Mouse (Mus musculus) kidney, embryonic 14.5 days (tissue): ENCODE results near the gene Gm8122. TPM values are rescaled to one million over a fixed set of nuclear protein-coding genes. Genes with fewer than 3 reads are reported as not detected.
"Not testable (repeated sequence)": the region's sequence is repeated elsewhere in the genome, so short reads cannot be mapped to it uniquely, and the experiment has no call there.

Experiments
- ATAC-seq: fragments of 200-750 bp; cut with Nextera tagmentation; 2 replicates; pipeline ENCODE4 v1.8.0; 2017; ENCODE audit warnings: moderate number of reproducible peaks, mild to moderate bottlenecking, moderate TSS enrichment, moderate library complexity; ENCODE audit not compliant: low FRiP score, low TSS enrichment
- H3K27ac ChIP-seq: fragments of 300-500 bp; sonication (generic); 2 replicates; pipeline ENCODE4 v1.5.1; 2014; ENCODE audit warnings: low read depth, mild to moderate bottlenecking, low read length, moderate library complexity, mixed read lengths
- H3K27me3 ChIP-seq: fragments of 300-500 bp; sonication (generic); 2 replicates; pipeline ENCODE4 v1.6.1; 2014; ENCODE audit warnings: mild to moderate bottlenecking, low read length; ENCODE audit not compliant: control insufficient read depth, insufficient read depth
- H3K36me3 ChIP-seq: fragments of 300-500 bp; sonication (generic); 2 replicates; pipeline ENCODE4 v1.6.1; 2014; ENCODE audit warnings: low read length, mixed read lengths; ENCODE audit not compliant: control insufficient read depth, insufficient read depth
- H3K4me1 ChIP-seq: fragments of 300-500 bp; sonication (generic); 2 replicates; pipeline ENCODE4 v1.6.1; 2014; ENCODE audit warnings: low read length, mixed read lengths; ENCODE audit not compliant: control insufficient read depth, insufficient read depth
- H3K4me2 ChIP-seq: fragments of 300-500 bp; sonication (generic); replicated peaks from 2 replicates; pipeline ENCODE4 v1.6.1; 2014; ENCODE audit warnings: low read depth, mild to moderate bottlenecking, low read length
- H3K4me3 ChIP-seq: fragments of 300-500 bp; sonication (generic); 2 replicates; pipeline ENCODE4 v1.5.1; 2014; ENCODE audit warnings: mild to moderate bottlenecking, low read length
- H3K9ac ChIP-seq: fragments of 300-500 bp; sonication (generic); 2 replicates; pipeline ENCODE4 v1.6.1; 2014; ENCODE audit warnings: low read depth, mild to moderate bottlenecking, low read length, moderate library complexity
- H3K9me3 ChIP-seq: fragments of 300-500 bp; sonication (generic); 2 replicates; pipeline ENCODE4 v1.6.1; 2016; ENCODE audit warnings: low read length; ENCODE audit not compliant: control insufficient read depth
- WGBS: fragments of 180-500 bp; shearing (Covaris S2); extraction: QIAGEN DNeasy Blood & Tissue Kit; methylation state at CpG from one replicate; pipeline ENCODE4 v1.1.7; 2014; 5-methylcytosine and 5-hydroxymethylcytosine counted together
- polyA plus RNA-seq: library from polyadenylated mRNA; unstranded; fragments of >200 nt; fragmentation: Nextera tagmentation; extraction: Ambion mirVana; gene quantifications from 2 replicates; pipeline ENCODE4 v1.2.1, GENCODE M21; 2014

Gm8122 gene
- polyA plus RNA-seq, result not detected in 2 replicates

- not testable (repeated sequence) for ATAC-seq, H3K36me3 ChIP-seq, H3K4me3 ChIP-seq, H3K4me2 ChIP-seq, H3K9ac ChIP-seq, H3K27me3 ChIP-seq, H3K9me3 ChIP-seq, H3K27ac ChIP-seq, H3K4me1 ChIP-seq
- 100% methylated on average over 2 of the region's 4 CpGs for WGBS
These were observed at the start of gene Gm8122 for GRCm38 (mm10) chr14:43235204-43235603. Gene Gm8122 (minus strand): TSS chr14:43235304.

- not testable (repeated sequence) for H3K36me3 ChIP-seq, H3K9ac ChIP-seq, H3K9me3 ChIP-seq, H3K27ac ChIP-seq, ATAC-seq, H3K4me1 ChIP-seq, H3K27me3 ChIP-seq, H3K4me3 ChIP-seq, H3K4me2 ChIP-seq
- WGBS, result 93% methylated on average over 3 of the region's 3 CpGs
These were observed 43.6 kb upstream of the Gm8122 start for GRCm38 (mm10) chr14:43278681-43279080.

- ATAC-seq, H3K27ac ChIP-seq, H3K27me3 ChIP-seq, H3K9me3 ChIP-seq, H3K4me3 ChIP-seq, H3K9ac ChIP-seq, H3K4me2 ChIP-seq, H3K4me1 ChIP-seq, H3K36me3 ChIP-seq: not testable (repeated sequence)
- WGBS, result 59% methylated on average over 4 of the region's 4 CpGs
These were observed 43.0 kb upstream of the Gm8122 start for GRCm38 (mm10) chr14:43278146-43278545.

GRCm38 (mm10) chr14:43277468-43277867 is 42.4 kb upstream of the Gm8122 start:
- not testable (repeated sequence) for H3K4me1 ChIP-seq, ATAC-seq, H3K36me3 ChIP-seq, H3K27ac ChIP-seq, H3K4me3 ChIP-seq, H3K4me2 ChIP-seq, H3K27me3 ChIP-seq, H3K9me3 ChIP-seq, H3K9ac ChIP-seq
- 68% methylated on average over 2 of the region's 2 CpGs for WGBS

- H3K4me3 ChIP-seq, H3K4me1 ChIP-seq, H3K4me2 ChIP-seq, H3K9me3 ChIP-seq, H3K27me3 ChIP-seq, ATAC-seq, H3K36me3 ChIP-seq, H3K27ac ChIP-seq, H3K9ac ChIP-seq: not testable (repeated sequence)
- WGBS, result 84% methylated on average over 1 of the region's 1 CpGs
These were observed 40.6 kb upstream of the Gm8122 start for GRCm38 (mm10) chr14:43275752-43276151.

- ATAC-seq, H3K4me2 ChIP-seq, H3K27me3 ChIP-seq, H3K4me3 ChIP-seq, H3K4me1 ChIP-seq, H3K36me3 ChIP-seq, H3K9me3 ChIP-seq, H3K9ac ChIP-seq, H3K27ac ChIP-seq: not testable (repeated sequence)
- WGBS, result 88% methylated on average over 8 of the region's 8 CpGs
These were observed 39.9 kb upstream of the Gm8122 start, which contains the start of gene Gm9732 for GRCm38 (mm10) chr14:43274986-43275511. Gene Gm9732 (plus strand): TSS chr14:43275036.

- not testable (repeated sequence) for H3K9me3 ChIP-seq, H3K9ac ChIP-seq, H3K36me3 ChIP-seq, H3K27me3 ChIP-seq, H3K27ac ChIP-seq, H3K4me3 ChIP-seq, ATAC-seq, H3K4me2 ChIP-seq, H3K4me1 ChIP-seq
- 82% methylated on average over 1 of the region's 1 CpGs for WGBS
These were observed 38.1 kb upstream of the Gm8122 start for GRCm38 (mm10) chr14:43273161-43273560.

GRCm38 (mm10) chr14:43269211-43269610 is 34.1 kb upstream of the Gm8122 start:
- H3K4me2 ChIP-seq, H3K27ac ChIP-seq, ATAC-seq, H3K27me3 ChIP-seq, H3K4me1 ChIP-seq, H3K36me3 ChIP-seq, H3K9ac ChIP-seq, H3K9me3 ChIP-seq, H3K4me3 ChIP-seq: not testable (repeated sequence)
- WGBS, result 85% methylated on average over 3 of the region's 3 CpGs

- not testable (repeated sequence) for H3K27me3 ChIP-seq, H3K9ac ChIP-seq, ATAC-seq, H3K4me3 ChIP-seq, H3K9me3 ChIP-seq, H3K27ac ChIP-seq, H3K4me1 ChIP-seq, H3K4me2 ChIP-seq, H3K36me3 ChIP-seq
- 68% methylated on average over 2 of the region's 2 CpGs for WGBS
These were observed 33.5 kb upstream of the Gm8122 start for GRCm38 (mm10) chr14:43268521-43269084.
